Mouse (Mus musculus) midbrain, embryonic 12.5 days (tissue): ENCODE data around the gene 1700029I15Rik. TPM values are rescaled to one million over a fixed set of nuclear protein-coding genes. Genes with fewer than 3 reads are reported as not detected.

ENCODE experiments used
- ATAC-seq: fragments of 200-750 bp; cut with Nextera tagmentation; 2 replicates; pipeline ENCODE4 v1.8.0; 2017; ENCODE audit warnings: low read depth, moderate TSS enrichment, moderate library complexity; ENCODE audit not compliant: low FRiP score
- H3K27ac ChIP-seq: fragments of 300-500 bp; sonication (generic); replicated peaks from 2 replicates; pipeline ENCODE4 v1.5.1; 2016; ENCODE audit warnings: mild to moderate bottlenecking
- H3K27me3 ChIP-seq: fragments of 300-500 bp; sonication (generic); 2 replicates; pipeline ENCODE4 v1.6.1; 2016; ENCODE audit warnings: mild to moderate bottlenecking
- H3K36me3 ChIP-seq: fragments of 300-500 bp; sonication (generic); 2 replicates; pipeline ENCODE4 v1.6.1; 2016
- H3K4me1 ChIP-seq: fragments of 300-500 bp; sonication (generic); 2 replicates; pipeline ENCODE4 v1.6.1; 2016
- H3K4me2 ChIP-seq: fragments of 300-500 bp; sonication (generic); replicated peaks from 2 replicates; pipeline ENCODE4 v1.6.1; 2016; ENCODE audit warnings: mild to moderate bottlenecking, moderate library complexity
- H3K4me3 ChIP-seq: fragments of 300-500 bp; sonication (generic); 2 replicates; pipeline ENCODE4 v1.5.1; 2016; ENCODE audit warnings: mild to moderate bottlenecking
- H3K9ac ChIP-seq: fragments of 300-500 bp; sonication (generic); replicated peaks from 2 replicates; pipeline ENCODE4 v1.6.1; 2016; ENCODE audit warnings: mild to moderate bottlenecking, moderate library complexity
- H3K9me3 ChIP-seq: fragments of 300-500 bp; sonication (generic); 2 replicates; pipeline ENCODE4 v1.6.1; 2016; ENCODE audit warnings: mild to moderate bottlenecking
- WGBS: fragments of 180-500 bp; shearing (Covaris S2); methylation state at CpG from one replicate; pipeline ENCODE4 v1.1.7; 2016; 5-methylcytosine and 5-hydroxymethylcytosine counted together
- polyA plus RNA-seq: library from polyadenylated mRNA; unstranded; fragments of >200 nt; fragmentation: Nextera tagmentation; extraction: Ambion mirVana; gene quantifications from 2 replicates; pipeline ENCODE4 v1.2.1, GENCODE M21; 2016

1700029I15Rik gene
- polyA plus RNA-seq, 1 experiment from 2014 or later, result 7.4 TPM

DNA sequence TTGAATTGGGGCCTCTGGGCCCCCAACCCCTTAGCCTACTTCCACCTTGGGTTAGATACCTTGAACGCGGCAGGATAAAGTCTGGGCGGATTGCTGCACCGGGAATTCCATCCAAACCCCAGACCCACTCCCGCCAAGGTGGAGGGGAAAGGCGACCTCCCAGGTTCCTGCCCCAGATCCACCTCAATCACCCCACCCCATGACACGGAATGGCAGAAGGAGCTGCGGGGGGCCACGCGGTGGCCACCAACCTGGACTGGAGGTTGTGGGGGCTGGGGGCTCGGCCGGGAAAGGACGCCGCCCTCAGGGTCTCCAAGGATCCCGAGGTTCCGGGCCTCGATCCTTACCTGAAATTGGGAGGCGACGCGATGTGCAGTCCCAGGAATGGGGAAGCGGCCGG lies 18.3 kb downstream of the 1700029I15Rik start:
- H3K4me2 ChIP-seq, result peak overlapping the region; percentile 89
- peaks cover 21% of the 10 kb centered on the region for H3K36me3 ChIP-seq
- peaks cover 41% of the 10 kb centered on the region for H3K4me1 ChIP-seq
- H3K4me3 ChIP-seq, result peak overlapping the region; percentile 83
- peak overlapping the region; percentile 96 for H3K9ac ChIP-seq
- 2% methylated on average over 22 of the region's 22 CpGs for WGBS
- 0 out of 2 replicates have a peak, but pooled peaks have one; percentile 16 for ATAC-seq
- peak overlapping the region; percentile 61 for H3K27ac ChIP-seq
- H3K9me3 ChIP-seq, result no peaks in the 10 kb centered on the region
- no peaks in the 10 kb centered on the region; the same call in 1 of the 2 replicates for H3K27me3 ChIP-seq

DNA sequence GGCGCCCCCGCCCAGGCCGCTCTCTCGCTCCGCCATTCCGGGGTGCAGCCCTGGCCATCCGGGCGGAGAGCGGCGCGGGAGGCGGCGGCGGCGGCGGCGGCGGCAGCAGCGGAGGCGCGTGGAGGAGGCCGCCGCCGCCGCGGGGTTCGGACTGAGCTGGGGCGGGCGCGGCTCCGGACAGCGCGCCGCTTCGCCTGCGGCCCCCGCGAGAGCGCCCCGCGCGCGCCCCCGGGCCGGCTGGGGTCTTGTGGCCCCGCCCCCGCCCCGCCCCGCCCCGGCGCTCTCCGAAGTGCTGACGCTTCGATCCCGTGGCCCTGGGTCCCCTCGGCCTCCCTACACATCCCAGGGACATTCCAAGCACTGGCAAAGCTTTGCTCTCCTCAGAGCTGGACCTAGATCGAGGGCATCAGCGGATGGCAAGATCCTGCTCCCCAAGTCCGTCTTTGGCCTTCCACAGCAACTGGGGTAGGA lies 18.8 kb downstream of the 1700029I15Rik start, which contains the start of gene Mapk8ip1:
Gene Mapk8ip1 (minus strand): TSS at position 173 of the 471 bp plus-strand sequence.
- peak within 1 kb of the TSS; percentile 96 for H3K9ac ChIP-seq
- peak within 1 kb of the TSS; percentile 89 for H3K4me2 ChIP-seq
- H3K4me1 ChIP-seq, result peaks cover 44% of the 10 kb centered on the region
- WGBS, result 2% methylated on average over 31 of the region's 59 CpGs
- H3K4me3 ChIP-seq, result peak within 1 kb of the TSS; percentile 83
- peak within 1 kb of the TSS; percentile 61 for H3K27ac ChIP-seq
- peak; percentile 69 for ATAC-seq
- peaks cover 25% of the 10 kb centered on the region for H3K36me3 ChIP-seq
- no peaks in the 10 kb centered on the region; the same call in 1 of the 2 replicates for H3K27me3 ChIP-seq
- H3K9me3 ChIP-seq, result no peaks in the 10 kb centered on the region

DNA sequence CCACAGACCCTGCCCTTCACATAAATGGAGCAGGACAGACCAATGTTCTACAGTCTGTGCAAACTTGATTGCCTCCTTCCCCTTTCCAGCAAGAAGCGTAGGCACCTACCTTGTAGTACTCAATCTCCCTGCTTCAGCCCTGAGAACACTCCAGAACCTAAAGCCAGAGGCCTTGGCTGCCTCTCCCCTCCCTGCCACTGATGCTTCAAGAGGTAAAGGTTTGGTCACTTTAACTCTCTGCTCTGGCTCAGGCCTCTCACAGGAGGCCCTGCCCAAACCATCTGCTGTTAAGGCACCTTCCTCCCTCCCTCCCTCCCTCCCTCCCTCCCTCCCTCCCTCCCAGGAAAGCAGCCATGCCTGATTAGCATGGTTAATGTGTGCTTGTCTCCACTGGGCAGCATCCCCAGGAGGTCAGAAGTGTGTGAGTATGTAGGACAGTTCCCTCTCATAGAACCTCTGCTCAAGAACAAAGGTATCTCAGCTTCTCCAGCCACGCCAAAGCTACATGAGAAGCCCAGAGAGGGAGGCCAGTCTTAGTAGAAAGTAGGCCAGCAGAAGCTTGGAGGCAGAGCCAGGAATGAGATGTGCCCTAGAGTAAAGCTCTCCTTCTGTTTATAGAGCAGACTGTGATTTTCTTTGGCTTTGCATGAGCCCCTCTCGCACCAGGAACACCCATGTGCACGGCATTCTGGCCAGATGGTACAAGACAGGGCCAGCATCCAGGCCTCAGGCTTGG lies 20.4 kb downstream of the 1700029I15Rik start:
- no peak overlapping the region; the same call in 1 of the 2 replicates for H3K27ac ChIP-seq
- H3K4me1 ChIP-seq, result peaks cover 35% of the 10 kb centered on the region
- no peaks in the 10 kb centered on the region; the same call in 1 of the 2 replicates for H3K27me3 ChIP-seq
- no peak overlapping the region for H3K9ac ChIP-seq
- no peaks in the 10 kb centered on the region for H3K9me3 ChIP-seq
- H3K4me3 ChIP-seq, result no peak overlapping the region
- H3K4me2 ChIP-seq, result no peak overlapping the region
- ATAC-seq, result no peak
- H3K36me3 ChIP-seq, result peaks cover 34% of the 10 kb centered on the region
- WGBS, result 70% methylated on average over 4 of the region's 4 CpGs

DNA sequence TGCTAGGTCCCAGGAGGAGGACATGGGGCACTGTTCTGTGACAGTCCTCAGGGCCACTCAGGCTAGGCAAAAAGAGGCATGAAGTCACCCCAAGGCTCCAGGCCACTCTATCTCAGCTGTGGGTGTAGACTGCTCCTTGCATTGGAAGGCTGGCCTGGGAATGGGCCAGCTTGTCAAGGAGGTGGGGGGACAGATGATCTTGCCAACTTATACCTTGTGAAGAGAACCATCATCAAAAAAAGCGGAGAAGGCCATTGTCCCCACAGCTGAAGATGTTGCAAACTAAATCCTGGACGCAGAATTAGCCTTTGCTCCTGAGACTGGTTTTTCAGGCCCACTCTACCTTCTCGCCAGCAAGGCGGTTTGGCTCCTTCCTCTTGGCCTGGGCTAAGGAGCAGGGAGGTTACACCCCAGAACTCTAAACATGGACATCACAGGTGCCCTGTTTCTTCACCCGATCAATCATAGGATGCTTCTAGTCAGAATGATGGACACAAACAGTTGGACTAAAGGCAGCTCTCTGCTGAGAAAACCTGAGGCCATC lies 21.5 kb downstream of the 1700029I15Rik start:
- WGBS, result 93% methylated on average over 5 of the region's 5 CpGs
- Histone ChIP-seq H3K4me2 (no peak overlapping the region), H3K36me3 (peaks cover 45% of the 10 kb centered on the region), H3K27ac (no peak overlapping the region), H3K27me3 (no peaks in the 10 kb centered on the region; the same call in 1 of the 2 replicates), H3K9me3 (no peaks in the 10 kb centered on the region), H3K9ac (no peak overlapping the region), H3K4me3 (no peak overlapping the region), H3K4me1 (peaks cover 29% of the 10 kb centered on the region; the same call in 1 of the 2 replicates)
- ATAC-seq, result no peak

DNA sequence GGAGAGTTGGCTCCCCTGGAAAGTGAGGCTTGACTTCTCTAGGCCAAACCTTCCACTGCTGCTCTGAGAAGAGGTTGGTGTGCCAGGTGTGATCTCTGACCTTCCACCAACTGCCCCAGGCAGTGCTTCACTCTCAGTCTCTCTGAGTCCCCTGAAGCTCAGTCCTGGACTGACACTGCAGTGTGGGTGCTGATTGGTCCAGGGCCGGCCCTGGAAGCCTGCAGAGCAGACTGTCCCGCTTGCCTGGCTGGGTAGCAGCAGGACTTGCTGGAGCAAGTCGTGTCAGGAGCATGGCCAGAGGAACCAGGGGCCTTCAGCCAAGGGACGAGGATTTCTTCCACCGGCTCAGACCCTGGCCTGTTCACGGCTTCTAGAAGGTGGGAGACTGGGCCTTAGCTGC lies 22.4 kb downstream of the 1700029I15Rik start:
- Histone ChIP-seq H3K4me2 (no peak overlapping the region), H3K9ac (no peak overlapping the region), H3K4me1 (peaks cover 24% of the 10 kb centered on the region; the same call in 1 of the 2 replicates), H3K4me3 (no peak overlapping the region), H3K27ac (0 out of 2 replicates have a peak overlapping the region, but pooled peaks have one; percentile 11), H3K36me3 (peaks cover 54% of the 10 kb centered on the region), H3K9me3 (no peaks in the 10 kb centered on the region), H3K27me3 (no peaks in the 10 kb centered on the region; the same call in 1 of the 2 replicates)
- no peak for ATAC-seq
- WGBS, result 88% methylated on average over 6 of the region's 6 CpGs

DNA sequence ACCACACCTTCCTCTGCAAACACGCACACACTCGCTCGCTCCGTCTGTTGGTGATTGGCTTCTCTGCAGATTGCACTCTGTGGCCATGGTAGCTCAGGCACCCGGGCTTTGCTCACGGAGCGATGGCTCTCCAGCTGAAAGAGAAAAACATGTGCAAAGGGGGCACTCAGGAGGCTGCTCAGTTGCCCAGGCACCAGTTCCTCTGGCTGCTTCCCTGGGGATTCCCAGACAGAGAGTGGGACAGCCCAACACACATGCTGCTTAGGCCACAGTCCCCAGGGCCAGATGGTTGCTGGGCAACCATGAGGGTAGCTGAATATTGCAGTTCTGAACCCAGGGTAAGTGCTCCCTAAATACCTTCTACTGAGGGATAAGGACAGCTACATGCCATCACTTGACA lies 23.3 kb downstream of the 1700029I15Rik start:
- Histone ChIP-seq H3K27ac (peak overlapping the region; percentile 22; the same call in 1 of the 2 replicates), H3K9ac (no peak overlapping the region), H3K27me3 (no peaks in the 10 kb centered on the region), H3K36me3 (peaks cover 63% of the 10 kb centered on the region), H3K4me2 (no peak overlapping the region), H3K4me1 (peaks cover 16% of the 10 kb centered on the region; the same call in 1 of the 2 replicates), H3K9me3 (no peaks in the 10 kb centered on the region), H3K4me3 (no peak overlapping the region)
- ATAC-seq, result 0 out of 2 replicates have a peak, but pooled peaks have one; percentile 32
- WGBS, result 86% methylated on average over 7 of the region's 7 CpGs

DNA sequence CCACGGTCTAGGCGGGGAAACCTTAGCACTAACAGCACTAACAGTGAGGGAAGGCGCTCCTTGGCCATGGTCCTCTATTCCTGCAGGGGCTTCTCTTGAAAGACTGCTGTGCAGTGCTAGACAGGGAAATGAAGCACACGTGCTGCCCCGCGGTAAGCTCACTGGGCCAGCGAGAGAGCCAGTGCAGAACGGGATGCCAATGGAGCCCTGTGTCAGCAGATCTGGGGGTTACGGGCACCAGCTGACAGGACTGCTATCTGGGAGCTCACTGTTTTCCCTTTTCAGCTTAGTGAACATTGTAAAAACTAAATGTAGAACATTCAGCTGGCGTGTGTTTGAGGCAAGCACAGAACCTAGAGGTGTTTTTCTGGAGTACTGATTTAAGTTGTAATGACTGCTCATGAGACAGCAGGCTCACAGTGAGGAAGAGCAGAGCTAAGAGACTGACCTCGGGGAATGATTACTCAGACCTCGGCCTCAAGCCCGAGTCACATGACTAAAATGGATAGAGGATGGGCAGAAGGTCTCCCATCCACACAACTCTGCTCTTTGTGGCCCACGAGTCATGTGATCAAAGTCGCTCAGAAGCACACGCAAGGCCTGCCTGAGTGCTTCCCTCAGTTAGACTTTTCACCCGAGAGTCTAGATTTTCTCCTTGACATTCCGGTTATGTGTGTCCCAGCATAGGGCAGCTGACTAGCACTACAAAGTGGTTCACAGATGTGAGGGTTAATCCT lies 26.1 kb downstream of the 1700029I15Rik start:
- Histone ChIP-seq H3K27ac (no peak overlapping the region), H3K4me1 (peaks cover 6% of the 10 kb centered on the region; the same call in 1 of the 2 replicates), H3K4me3 (no peak overlapping the region), H3K4me2 (no peak overlapping the region), H3K9ac (no peak overlapping the region), H3K9me3 (no peaks in the 10 kb centered on the region), H3K27me3 (no peaks in the 10 kb centered on the region), H3K36me3 (peaks cover 90% of the 10 kb centered on the region)
- WGBS, result 88% methylated on average over 18 of the region's 18 CpGs
- no peak for ATAC-seq

DNA sequence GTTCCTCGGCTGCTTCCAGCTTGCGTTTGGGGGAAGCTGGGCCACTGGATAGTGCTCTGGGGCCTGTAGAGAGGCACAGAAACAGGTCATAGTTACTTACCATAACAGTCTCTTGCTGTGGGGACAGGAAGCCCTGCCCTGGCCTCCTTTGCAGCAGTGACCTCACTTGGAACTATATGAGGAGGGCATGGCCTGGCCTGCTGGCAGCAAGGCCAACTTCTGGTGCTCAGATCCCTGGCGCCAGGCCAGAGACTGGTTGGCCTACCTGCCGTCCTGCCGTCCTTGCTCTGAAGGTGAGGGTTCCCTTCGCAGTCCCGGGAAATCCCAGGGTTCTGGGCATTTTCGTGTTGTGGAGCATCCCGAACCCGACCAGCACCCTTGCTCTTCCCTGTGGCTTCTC lies 29.4 kb downstream of the 1700029I15Rik start:
- no peaks in the 10 kb centered on the region for H3K27me3 ChIP-seq
- no peaks in the 10 kb centered on the region for H3K9me3 ChIP-seq
- no peak overlapping the region for H3K27ac ChIP-seq
- no peak overlapping the region for H3K4me3 ChIP-seq
- H3K9ac ChIP-seq, result no peak overlapping the region
- peaks cover 93% of the 10 kb centered on the region for H3K36me3 ChIP-seq
- no peaks in the 10 kb centered on the region for H3K4me1 ChIP-seq
- no peak for ATAC-seq
- H3K4me2 ChIP-seq, result no peak overlapping the region
- WGBS, result 93% methylated on average over 10 of the region's 10 CpGs

DNA sequence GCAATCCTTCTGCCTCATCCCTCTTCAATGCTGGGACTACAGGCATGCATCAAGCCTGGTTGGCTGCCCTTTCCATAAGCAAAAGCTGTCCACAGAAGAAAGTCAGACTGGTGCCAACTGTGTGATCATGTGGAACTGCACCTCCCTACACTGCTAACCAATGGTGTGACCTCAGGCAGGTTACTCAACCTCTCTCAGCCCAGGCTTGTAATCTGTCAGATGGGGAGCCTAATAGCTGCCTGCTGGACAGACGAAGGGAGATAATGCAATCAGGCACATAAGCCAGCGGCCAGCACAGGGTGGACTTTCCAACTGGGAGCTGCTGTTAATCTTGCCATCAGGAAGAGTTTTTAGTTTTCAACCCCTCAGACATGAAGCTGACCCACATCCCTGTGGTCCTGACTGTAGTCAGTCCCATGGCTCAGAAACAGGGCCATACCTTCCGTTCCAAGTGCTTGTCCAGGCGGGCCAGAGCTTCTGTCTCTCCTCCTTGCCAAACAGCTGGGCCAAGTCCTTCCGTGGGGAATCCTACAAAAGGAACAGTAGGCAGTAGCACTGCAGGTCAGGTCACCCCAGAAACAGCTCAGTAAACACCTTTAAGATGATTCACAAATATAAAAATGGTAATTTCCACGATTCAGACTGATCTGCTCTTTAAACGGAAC lies 39.5 kb downstream of the 1700029I15Rik start:
- Histone ChIP-seq H3K4me2 (no peak overlapping the region), H3K27me3 (no peaks in the 10 kb centered on the region), H3K9me3 (no peaks in the 10 kb centered on the region), H3K27ac (no peak overlapping the region), H3K9ac (no peak overlapping the region), H3K36me3 (peaks cover 70% of the 10 kb centered on the region), H3K4me3 (no peak overlapping the region), H3K4me1 (peaks cover 35% of the 10 kb centered on the region)
- 91% methylated on average over 7 of the region's 7 CpGs for WGBS
- ATAC-seq, result no peak

DNA sequence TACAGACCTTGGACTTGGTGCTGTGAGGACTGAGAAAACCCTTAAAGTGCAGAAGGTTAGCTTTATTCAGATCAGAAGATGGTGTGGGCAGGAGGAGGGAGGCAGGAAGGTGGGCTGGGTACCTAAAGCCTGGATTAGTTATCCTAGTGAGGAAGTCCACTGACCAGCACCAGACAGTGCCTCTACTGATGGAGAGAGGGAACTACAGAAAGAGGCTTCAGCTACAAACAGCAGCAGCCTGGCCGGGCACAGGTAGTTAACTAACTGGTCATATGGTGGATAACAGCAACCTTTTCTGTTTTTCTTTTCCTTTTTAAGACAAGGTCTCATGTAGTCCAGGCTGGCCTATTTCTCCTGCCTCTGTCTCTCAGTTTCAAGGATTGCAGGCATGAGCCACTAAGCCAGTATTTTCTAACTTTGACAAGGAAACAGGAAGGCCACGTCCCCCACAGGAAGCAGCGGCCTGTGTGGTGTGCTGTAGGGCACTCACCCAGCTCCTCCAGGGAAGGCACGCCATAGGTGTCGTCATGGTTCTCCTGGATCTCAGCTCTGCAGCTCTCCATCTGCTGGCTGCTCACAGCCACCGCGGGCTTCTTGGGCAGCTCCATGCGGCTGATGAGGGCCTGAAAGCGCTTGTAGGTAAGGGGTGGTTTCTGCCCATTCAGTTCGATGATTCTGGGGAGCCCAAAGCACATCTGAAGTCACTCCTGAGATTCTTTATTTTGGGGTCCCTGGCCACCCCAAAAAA lies 40.2 kb downstream of the 1700029I15Rik start:
- Histone ChIP-seq H3K9ac (no peak overlapping the region), H3K36me3 (peaks cover 62% of the 10 kb centered on the region), H3K4me1 (peaks cover 39% of the 10 kb centered on the region), H3K4me3 (no peak overlapping the region), H3K27me3 (no peaks in the 10 kb centered on the region), H3K27ac (no peak overlapping the region), H3K4me2 (no peak overlapping the region), H3K9me3 (no peaks in the 10 kb centered on the region)
- no peak for ATAC-seq
- 82% methylated on average over 10 of the region's 10 CpGs for WGBS

DNA sequence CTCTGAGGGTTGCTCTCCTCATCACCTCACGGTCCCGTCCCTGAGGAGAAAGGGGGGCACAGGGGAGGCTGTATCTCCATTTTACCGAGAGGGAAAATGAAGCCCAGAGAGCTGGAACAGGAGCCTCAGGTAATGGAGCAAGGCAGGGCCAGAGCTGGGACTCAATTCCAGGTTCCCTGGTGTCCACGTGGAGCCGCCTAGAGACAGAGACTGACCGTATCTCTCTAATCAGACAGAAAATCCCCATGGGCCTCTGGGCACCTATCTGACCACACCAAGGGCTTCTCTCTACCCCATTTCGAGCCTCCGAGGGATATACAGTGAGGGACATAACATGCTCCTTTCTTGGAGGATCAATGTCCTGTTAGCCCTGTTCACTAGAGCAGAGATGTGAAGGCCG lies 40.8 kb downstream of the 1700029I15Rik start:
- Histone ChIP-seq H3K4me3 (no peak overlapping the region), H3K36me3 (peaks cover 57% of the 10 kb centered on the region), H3K27me3 (no peaks in the 10 kb centered on the region), H3K9me3 (no peaks in the 10 kb centered on the region), H3K27ac (no peak overlapping the region), H3K4me2 (no peak overlapping the region), H3K9ac (0 out of 2 replicates have a peak overlapping the region, but pooled peaks have one; percentile 20), H3K4me1 (peaks cover 45% of the 10 kb centered on the region)
- 90% methylated on average over 9 of the region's 9 CpGs for WGBS
- ATAC-seq, result no peak
